Mouse (Mus musculus): ENCODE data around the gene Wdr78. TPM values are rescaled to one million over a fixed set of nuclear protein-coding genes. Genes with fewer than 3 reads are reported as not detected.

The Wdr78 gene
- polyA plus RNA-seq, 2 experiments from 2014 or later = 1.1 to 2.9 TPM

Other genes starting within 250 kb of the Wdr78 start
- gene Tctex1d1, start 135.9 kb downstream of the Wdr78 start, polyA plus RNA-seq (2017; shearing (Covaris generic)) = under 1 TPM in 1 of 2 experiments, not detected in 1; 0.89 TPM
- gene Insl5, start 87.7 kb downstream of the Wdr78 start, polyA plus RNA-seq (2017; shearing (Covaris generic)) = not detected
- 10 to 100 TPM; 60.0 to 79.8 TPM for gene Mier1, start 165 bp downstream of the Wdr78 start, polyA plus RNA-seq (2017; shearing (Covaris generic))
- 10 to 100 TPM; 21.6 to 25.3 TPM for gene Slc35d1, start 100.6 kb upstream of the Wdr78 start, polyA plus RNA-seq (2017; shearing (Covaris generic))
- not detected for gene 4921539E11Rik, start 176.3 kb upstream of the Wdr78 start, polyA plus RNA-seq (2017; shearing (Covaris generic))
- gene Oma1, start 199.3 kb upstream of the Wdr78 start, polyA plus RNA-seq (2017; shearing (Covaris generic)) = 10 to 100 TPM; 23.7 to 25.4 TPM